Mouse (Mus musculus): ENCODE results near the gene Cdh4.

GRCm38 (mm10) chr2:179813035-179813827 lies 371.0 kb downstream of the Cdh4 start:
- TF ChIP-seq POLR2A (IDR thresholded peaks at IDR 0.05; ENCODE audit: low read depth, low read length), result no peak
- TF ChIP-seq CTCF (IDR thresholded peaks at IDR 0.05; ENCODE audit: borderline replicate concordance, insufficient read depth, low read length), result no peak

All from embryonic fibroblast, embryonic 13.5 days (primary cell).